Mouse (Mus musculus): ENCODE results near the gene Capn15. TPM values are rescaled to one million over a fixed set of nuclear protein-coding genes. Genes with fewer than 3 reads are reported as not detected.

Gene Capn15
- polyA plus RNA-seq, 1 experiment from 2014 or later = 27.5 TPM

- H3K4me3 ChIP-seq (replicated peaks; ENCODE audit: low read length) = no peak within 1 kb of the TSS
- H3K4me1 ChIP-seq (replicated peaks; ENCODE audit: control insufficient read depth, insufficient read depth, low read length) = peaks cover 17% of the 10 kb centered on the region
- H3K9me3 ChIP-seq (ENCODE audit: control insufficient read depth, low read length) = no peaks in the 10 kb centered on the region
- H3K9ac ChIP-seq = no peak within 1 kb of the TSS
- no peak within 1 kb of the TSS for H3K27ac ChIP-seq
- no peak within 1 kb of the TSS for H3K4me2 ChIP-seq (replicated peaks)
- 66% methylated on average over 6 of the region's 6 CpGs for WGBS
- 0 out of 2 replicates have a peak, but pooled peaks cover under 1% of the 10 kb centered on the region for H3K27me3 ChIP-seq (ENCODE audit: control insufficient read depth, insufficient read depth, low read length)
- no peaks in the 10 kb centered on the region for H3K36me3 ChIP-seq (replicated peaks; ENCODE audit: control insufficient read depth, insufficient read depth)
- ATAC-seq (ENCODE audit: low FRiP score) (no peak), DNase-seq (ENCODE audit: low spot score) (no peak)
Observed at GRCm38 (mm10) chr17:25944366-25945163, 41.0 kb downstream of the Capn15 start, which contains the start of the genes Pigq and Nhlrc4. Gene Pigq (minus strand): TSS chr17:25944936. Gene Nhlrc4 (minus strand): TSS chr17:25944961.

GRCm38 (mm10) chr17:25943769-25944168 lies 41.8 kb downstream of the Capn15 start:
- no peak for DNase-seq (ENCODE audit: low spot score)
- ATAC-seq (ENCODE audit: low FRiP score) = no peak
- H3K4me2 ChIP-seq (replicated peaks) = no peak overlapping the region
- WGBS = 73% methylated on average over 9 of the region's 9 CpGs
- H3K36me3 ChIP-seq (replicated peaks; ENCODE audit: control insufficient read depth, insufficient read depth) = no peaks in the 10 kb centered on the region
- peaks cover 17% of the 10 kb centered on the region for H3K4me1 ChIP-seq (replicated peaks; ENCODE audit: control insufficient read depth, insufficient read depth, low read length)
- H3K9ac ChIP-seq = no peak overlapping the region
- H3K4me3 ChIP-seq (replicated peaks; ENCODE audit: low read length) = no peak overlapping the region
- H3K27me3 ChIP-seq (ENCODE audit: control insufficient read depth, insufficient read depth, low read length) = no peaks in the 10 kb centered on the region
- no peaks in the 10 kb centered on the region for H3K9me3 ChIP-seq (ENCODE audit: control insufficient read depth, low read length)
- no peak overlapping the region for H3K27ac ChIP-seq

- WGBS = 89% methylated on average over 3 of the region's 3 CpGs
- no peak overlapping the region for H3K9ac ChIP-seq
- no peak overlapping the region for H3K27ac ChIP-seq
- no peak for ATAC-seq (ENCODE audit: low FRiP score)
- H3K4me2 ChIP-seq (replicated peaks) = no peak overlapping the region
- no peaks in the 10 kb centered on the region for H3K36me3 ChIP-seq (replicated peaks; ENCODE audit: control insufficient read depth, insufficient read depth)
- H3K4me3 ChIP-seq (replicated peaks; ENCODE audit: low read length) = no peak overlapping the region
- H3K27me3 ChIP-seq (ENCODE audit: control insufficient read depth, insufficient read depth, low read length) = no peaks in the 10 kb centered on the region
- H3K4me1 ChIP-seq (replicated peaks; ENCODE audit: control insufficient read depth, insufficient read depth, low read length) = peaks cover 17% of the 10 kb centered on the region
- no peaks in the 10 kb centered on the region for H3K9me3 ChIP-seq (ENCODE audit: control insufficient read depth, low read length)
- no peak for DNase-seq (ENCODE audit: low spot score)
Observed at GRCm38 (mm10) chr17:25943221-25943620, 42.4 kb downstream of the Capn15 start.

GRCm38 (mm10) chr17:25942597-25943151 lies 42.9 kb downstream of the Capn15 start:
- no peak for ATAC-seq (ENCODE audit: low FRiP score)
- Histone ChIP-seq H3K27me3 (ENCODE audit: control insufficient read depth, insufficient read depth, low read length) (no peaks in the 10 kb centered on the region), H3K4me3 (replicated peaks; ENCODE audit: low read length) (no peak overlapping the region), H3K4me2 (replicated peaks) (no peak overlapping the region), H3K9me3 (ENCODE audit: control insufficient read depth, low read length) (no peaks in the 10 kb centered on the region), H3K9ac (no peak overlapping the region), H3K36me3 (replicated peaks; ENCODE audit: control insufficient read depth, insufficient read depth) (no peaks in the 10 kb centered on the region), H3K4me1 (replicated peaks; ENCODE audit: control insufficient read depth, insufficient read depth, low read length) (peaks cover 17% of the 10 kb centered on the region), H3K27ac (no peak overlapping the region)
- WGBS = 95% methylated on average over 2 of the region's 2 CpGs
- DNase-seq (ENCODE audit: low spot score) = no peak

- Histone ChIP-seq H3K27ac (peak overlapping the region; percentile 81), H3K4me1 (replicated peaks; ENCODE audit: control insufficient read depth, insufficient read depth, low read length) (peaks cover 17% of the 10 kb centered on the region), H3K9me3 (ENCODE audit: control insufficient read depth, low read length) (no peaks in the 10 kb centered on the region), H3K4me2 (replicated peaks) (peak overlapping the region; percentile 81), H3K27me3 (ENCODE audit: control insufficient read depth, insufficient read depth, low read length) (no peaks in the 10 kb centered on the region), H3K9ac (peak overlapping the region; percentile 83), H3K4me3 (replicated peaks; ENCODE audit: low read length) (peak overlapping the region; percentile 66), H3K36me3 (replicated peaks; ENCODE audit: control insufficient read depth, insufficient read depth) (peaks cover 5% of the 10 kb centered on the region)
- WGBS = 3% methylated on average over 54 of the region's 54 CpGs
- ATAC-seq (ENCODE audit: low FRiP score) (peak; percentile 80; the same call in 1 of the 2 replicates), DNase-seq (ENCODE audit: low spot score) (peak; percentile 75)
Observed at GRCm38 (mm10) chr17:25941511-25942241, 43.9 kb downstream of the Capn15 start.

- Histone ChIP-seq H3K4me3 (replicated peaks; ENCODE audit: low read length) (no peak overlapping the region), H3K36me3 (replicated peaks; ENCODE audit: control insufficient read depth, insufficient read depth) (peaks cover 59% of the 10 kb centered on the region), H3K9me3 (ENCODE audit: control insufficient read depth, low read length) (no peaks in the 10 kb centered on the region), H3K4me1 (replicated peaks; ENCODE audit: control insufficient read depth, insufficient read depth, low read length) (no peaks in the 10 kb centered on the region), H3K4me2 (replicated peaks) (no peak overlapping the region), H3K27me3 (ENCODE audit: control insufficient read depth, insufficient read depth, low read length) (no peaks in the 10 kb centered on the region), H3K9ac (no peak overlapping the region), H3K27ac (no peak overlapping the region)
- DNase-seq (ENCODE audit: low spot score) (no peak), ATAC-seq (ENCODE audit: low FRiP score) (no peak)
- WGBS = 100% methylated on average over 1 of the region's 1 CpGs
Observed at GRCm38 (mm10) chr17:25934526-25934925, 51.1 kb downstream of the Capn15 start.

- Histone ChIP-seq H3K4me3 (replicated peaks; ENCODE audit: low read length) (no peak overlapping the region), H3K36me3 (replicated peaks; ENCODE audit: control insufficient read depth, insufficient read depth) (peaks cover 40% of the 10 kb centered on the region), H3K9me3 (ENCODE audit: control insufficient read depth, low read length) (no peaks in the 10 kb centered on the region), H3K27me3 (ENCODE audit: control insufficient read depth, insufficient read depth, low read length) (no peaks in the 10 kb centered on the region), H3K9ac (no peak overlapping the region), H3K4me2 (replicated peaks) (no peak overlapping the region), H3K27ac (no peak overlapping the region), H3K4me1 (replicated peaks; ENCODE audit: control insufficient read depth, insufficient read depth, low read length) (peaks cover 4% of the 10 kb centered on the region; the same call in 1 of the 2 replicates)
- ATAC-seq (ENCODE audit: low FRiP score) (no peak), DNase-seq (ENCODE audit: low spot score) (no peak)
- 90% methylated on average over 2 of the region's 2 CpGs for WGBS
Observed at GRCm38 (mm10) chr17:25925348-25925747, 60.2 kb downstream of the Capn15 start.

GRCm38 (mm10) chr17:25922120-25922519 lies 63.5 kb downstream of the Capn15 start:
- no peak overlapping the region for H3K27ac ChIP-seq
- WGBS = 75% methylated on average over 5 of the region's 5 CpGs
- no peak overlapping the region for H3K9ac ChIP-seq
- no peaks in the 10 kb centered on the region for H3K27me3 ChIP-seq (ENCODE audit: control insufficient read depth, insufficient read depth, low read length)
- no peak for DNase-seq (ENCODE audit: low spot score)
- no peak for ATAC-seq (ENCODE audit: low FRiP score)
- no peaks in the 10 kb centered on the region for H3K9me3 ChIP-seq (ENCODE audit: control insufficient read depth, low read length)
- H3K4me1 ChIP-seq (replicated peaks; ENCODE audit: control insufficient read depth, insufficient read depth, low read length) = peaks cover 21% of the 10 kb centered on the region
- H3K4me2 ChIP-seq (replicated peaks) = no peak overlapping the region
- H3K36me3 ChIP-seq (replicated peaks; ENCODE audit: control insufficient read depth, insufficient read depth) = peaks cover 15% of the 10 kb centered on the region
- H3K4me3 ChIP-seq (replicated peaks; ENCODE audit: low read length) = no peak overlapping the region
